Mouse (Mus musculus) C2C12 (cell line): ENCODE results near the gene Gabrd. TPM values are rescaled to one million over a fixed set of nuclear protein-coding genes. Genes with fewer than 3 reads are reported as not detected.

Experiments
- H3K27me3 ChIP-seq: one replicate; pipeline ENCODE4 v1.6.1; 2011; ENCODE audit not compliant: control insufficient read depth, insufficient read depth, insufficient read length
- H3K36me3 ChIP-seq: one replicate; pipeline ENCODE4 v1.6.1; 2011; ENCODE audit not compliant: control insufficient read depth, insufficient read depth
- H3K4me3 ChIP-seq: one replicate; pipeline ENCODE4 v1.5.1; 2011; ENCODE audit warnings: mild to moderate bottlenecking, control low read depth; ENCODE audit not compliant: poor library complexity, insufficient read depth, severe bottlenecking
- H3K79me2 ChIP-seq: one replicate; pipeline ENCODE4 v1.6.1; 2011; ENCODE audit not compliant: control insufficient read depth, insufficient read depth
- H3K79me3 ChIP-seq: one replicate; pipeline ENCODE4 v1.6.1; 2011; ENCODE audit warnings: low read depth, control low read depth
- H3ac ChIP-seq: one replicate; pipeline ENCODE3; 2011; ENCODE audit warnings: low read depth; ENCODE audit not compliant: control insufficient read depth, insufficient read length
- CEBPB ChIP-seq: IDR thresholded peaks from one replicate; pipeline ENCODE4 v1.6.1; 2011; ENCODE audit warnings: low read depth, mild to moderate bottlenecking, control low read depth, moderate library complexity
- CTCF ChIP-seq: IDR thresholded peaks from one replicate; pipeline ENCODE4 v1.5.1; 2011; ENCODE audit not compliant: control insufficient read depth, insufficient read depth, insufficient read length
- FOSL1 ChIP-seq: IDR thresholded peaks from one replicate; pipeline ENCODE4 v1.8.0; 2011; ENCODE audit warnings: mild to moderate bottlenecking, low read length; ENCODE audit not compliant: poor library complexity, insufficient read depth, severe bottlenecking
- MAX ChIP-seq: IDR thresholded peaks from one replicate; pipeline ENCODE4 v1.6.1; 2011; ENCODE audit warnings: mild to moderate bottlenecking, control low read depth
- MYOD1 ChIP-seq: IDR thresholded peaks from one replicate; pipeline ENCODE4 v1.6.1; 2011; ENCODE audit warnings: low read depth; ENCODE audit not compliant: control insufficient read depth, insufficient read length
- MYOG ChIP-seq: IDR thresholded peaks from one replicate; pipeline ENCODE4 v1.6.1; 2011; ENCODE audit not compliant: control insufficient read depth, insufficient read length; ENCODE audit errors: extremely low read depth
- USF1 ChIP-seq: IDR thresholded peaks from one replicate; pipeline ENCODE4 v1.6.1; 2011; ENCODE audit warnings: low read depth, mild to moderate bottlenecking, control low read depth, moderate library complexity
- polyA plus RNA-seq: library from polyadenylated mRNA; unstranded; fragments of >200 nt; fragmentation: generic; extraction: Trizol; gene quantifications from one replicate; pipeline ENCODE4 v1.2.1, GENCODE M21; 2012; ENCODE audit warnings: missing spikeins

Gabrd gene
- polyA plus RNA-seq, 1 experiment: not detected

GRCm38 (mm10) chr4:155336284-155337050 is 61.4 kb downstream of the Gabrd start:
- Histone ChIP-seq H3K4me3 (no peak overlapping the region), H3K79me3 (no peaks in the 10 kb centered on the region), H3K79me2 (no peaks in the 10 kb centered on the region), H3K36me3 (no peaks in the 10 kb centered on the region), H3K27me3 (peaks cover 71% of the 10 kb centered on the region), H3ac (no peak overlapping the region)
- TF ChIP-seq CEBPB (no peak), USF1 (no peak), CTCF (no peak), MAX (no peak), MYOG (no peak), MYOD1 (no peak), FOSL1 (no peak)

Other genes starting within 250 kb of the Gabrd start
- 45.2 TPM for gene Ski, start 175.5 kb downstream of the Gabrd start, polyA plus RNA-seq
- gene Faap20, start 148.3 kb downstream of the Gabrd start, polyA plus RNA-seq: 30.6 TPM
- 0.06 TPM for gene Prkcz, start 36.8 kb downstream of the Gabrd start, polyA plus RNA-seq
- 0.90 TPM for gene Cfap74, start 11.1 kb upstream of the Gabrd start, polyA plus RNA-seq
- gene Tmem52, start 71.0 kb upstream of the Gabrd start, polyA plus RNA-seq: not detected
- gene Gnb1, start 93.2 kb upstream of the Gabrd start, polyA plus RNA-seq: 338 TPM
- 209 TPM for gene Nadk, start 164.3 kb upstream of the Gabrd start, polyA plus RNA-seq
- gene Slc35e2, start 203.3 kb upstream of the Gabrd start, polyA plus RNA-seq: 6.3 TPM
- 40.4 TPM for gene Cdk11b, start 226.7 kb upstream of the Gabrd start, polyA plus RNA-seq
- not detected for gene Gm10563, start 247.3 kb upstream of the Gabrd start, polyA plus RNA-seq